Mouse (Mus musculus): ENCODE measurements around the gene Ppfia2. TPM values are rescaled to one million over a fixed set of nuclear protein-coding genes. Genes with fewer than 3 reads are reported as not detected.

Gene Ppfia2
- not detected in 2 replicates for polyA plus RNA-seq (2012; rRNA removed; ENCODE audit: low replicate concordance)

GRCm38 (mm10) chr10:106469855-106470532 is at the start of gene Ppfia2:
TSS of gene Ppfia2 (plus strand) at chr10:106470339.

